In genomic region chr11:58199229-58200037, GRCm38 (mm10) we compare ENCODE assay signal across 8 mouse cellular contexts. TPM values are rescaled to one million over a fixed set of nuclear protein-coding genes. Genes with fewer than 3 reads are reported as not detected.
A peak's percentile ranks its signal among the peaks of the same experiment; 100 is the strongest.
DNase-seq lines count a peak whose midpoint lies in the region; ATAC-seq lines count a peak whose summit lies in the region.
"Not testable (repeated sequence)": the region's sequence is repeated elsewhere in the genome, so short reads cannot be mapped to it uniquely, and the experiment has no call there.

Igtp (plus strand) TSS chr11:58199556.
Irgm2 (plus strand) TSS chr11:58199618.

- WGBS in hindbrain, embryonic 11.5 days = 9% methylated on average over 13 of the region's 15 CpGs

- ATAC-seq in hindbrain, embryonic 11.5 days (ENCODE audit: low FRiP score) = not testable (repeated sequence)

- H3K27ac ChIP-seq in ES-E14 (ENCODE audit: insufficient read depth, low read depth, low read length, poor library complexity, severe bottlenecking); hindbrain, embryonic 11.5 days (ENCODE audit: low read depth, low read length): not testable (repeated sequence)

- H3K9ac ChIP-seq in ES-E14 (ENCODE audit: insufficient read depth, low read depth, low read length, poor library complexity, severe bottlenecking) = not testable (repeated sequence)
- H3K9ac ChIP-seq in hindbrain, embryonic 11.5 days (ENCODE audit: low read depth, low read length) = peak within 1 kb of the TSS; percentile 25

- H3K4me2 ChIP-seq in hindbrain, embryonic 11.5 days (replicated peaks; ENCODE audit: low read depth, low read length) = peak within 1 kb of the TSS; percentile 51

- not testable (repeated sequence) for H3K9me3 ChIP-seq in ES-E14 (ENCODE audit: control insufficient read depth, insufficient read depth, low read depth, low read length); hindbrain, embryonic 11.5 days (ENCODE audit: control insufficient read depth, low read length)

- H3K36me3 ChIP-seq in ES-E14 (ENCODE audit: control insufficient read depth, insufficient read depth, low read length, poor library complexity, severe bottlenecking); hindbrain, embryonic 11.5 days (ENCODE audit: control insufficient read depth, insufficient read depth, low read length): not testable (repeated sequence)

- not testable (repeated sequence) for H3K27me3 ChIP-seq in hindbrain, embryonic 11.5 days (ENCODE audit: control insufficient read depth, insufficient read depth, low read length)

- DNase-seq in ES-E14 (ENCODE audit: low read depth, low spot score) = not testable (repeated sequence)
- peak; percentile 42 to 57 for DNase-seq in cerebellum, postnatal 10 days
- peak; percentile 20 to 36 for DNase-seq in frontal cortex, postnatal 25 days (ENCODE audit: low spot score in 2 of 2)
- peak; percentile 58 for DNase-seq in hindbrain, embryonic 11.5 days (ENCODE audit: low spot score)
- peak; percentile 39 to 44 for DNase-seq in layer of hippocampus, postnatal 14 days (ENCODE audit: low spot score in 2 of 2)
- peak; percentile 90 for DNase-seq in lung, postnatal 25 days (ENCODE audit: low spot score)
- DNase-seq in ovary, postnatal 14 days (ENCODE audit: low spot score) = peak; percentile 65
- DNase-seq in thymus, postnatal 10 days (ENCODE audit: low spot score in 2 of 2) = peak; percentile 77 to 81

- peak within 1 kb of the TSS; percentile 35 to 56 for H3K4me3 ChIP-seq in ES-E14 (ENCODE audit: insufficient read depth in 1 of 2, low read depth in 1 of 2, low read length in 2 of 2, poor library complexity in 1 of 2, severe bottlenecking in 1 of 2)
- H3K4me3 ChIP-seq in hindbrain, embryonic 11.5 days (ENCODE audit: low read depth, low read length) = peak within 1 kb of the TSS; percentile 31

- in situ Hi-C loops in ES-E14 (cut with MboI; ENCODE audit: low sequenced_read_pairs in 2 of 2, unreplicated experiment in 2 of 2) = not testable (repeated sequence)

- not testable (repeated sequence) for H3K4me1 ChIP-seq in ES-E14 (ENCODE audit: control insufficient read depth in 2 of 2, insufficient read depth in 2 of 2, low read length in 2 of 2, poor library complexity in 1 of 2); hindbrain, embryonic 11.5 days (replicated peaks; ENCODE audit: control insufficient read depth, insufficient read depth, low read length)

RNA-seq across cellular contexts. Expression of gene Igtp, which starts in this region (rescaled TPM):
- total RNA-seq in ES-E14 (2012; rRNA removed) = 2.5 and 4.4 TPM in 2 replicates
- 2.5 and 3.3 TPM in 2 replicates for polyA plus RNA-seq in hindbrain, embryonic 11.5 days (2014; fragmentation: Nextera tagmentation; extraction: Ambion mirVana)
- total RNA-seq in layer of hippocampus, postnatal 14 days (2021) = 1 to 10 TPM in 1 of 2 experiments, under 1 TPM in 1; 0.97 to 1.3 TPM

RNA-seq across cellular contexts. Expression of gene Irgm2, which starts in this region (rescaled TPM):
- 0.42 and 0.54 TPM in 2 replicates for total RNA-seq in ES-E14 (2012; rRNA removed)
- 0.71 and 1.3 TPM in 2 replicates for polyA plus RNA-seq in hindbrain, embryonic 11.5 days (2014; fragmentation: Nextera tagmentation; extraction: Ambion mirVana)
- total RNA-seq in layer of hippocampus, postnatal 14 days (2021) = 1 to 10 TPM; 1.7 to 1.9 TPM
